Mouse (Mus musculus) intestine, embryonic 16.5 days (tissue): ENCODE measurements around the gene Arhgef3. TPM values are rescaled to one million over a fixed set of nuclear protein-coding genes. Genes with fewer than 3 reads are reported as not detected.

ENCODE experiments used
- ATAC-seq: fragments of 200-750 bp; cut with Nextera tagmentation; 2 replicates; pipeline ENCODE4 v1.8.0; 2017; ENCODE audit warnings: moderate TSS enrichment, moderate library complexity
- H3K27ac ChIP-seq: fragments of 300-500 bp; sonication (generic); 2 replicates; pipeline ENCODE4 v1.5.1; 2014; ENCODE audit warnings: mild to moderate bottlenecking, low read length
- H3K27me3 ChIP-seq: fragments of 300-500 bp; sonication (generic); replicated peaks from 2 replicates; pipeline ENCODE4 v1.6.1; 2014; ENCODE audit warnings: low read length, control low read depth, mixed read lengths; ENCODE audit not compliant: control insufficient read depth, insufficient read depth
- H3K36me3 ChIP-seq: fragments of 300-500 bp; sonication (generic); 2 replicates; pipeline ENCODE4 v1.6.1; 2014; ENCODE audit warnings: low read length, control low read depth; ENCODE audit not compliant: control insufficient read depth, insufficient read depth
- H3K4me1 ChIP-seq: fragments of 300-500 bp; sonication (generic); 2 replicates; pipeline ENCODE4 v1.6.1; 2014; ENCODE audit warnings: low read length, control low read depth, mixed read lengths; ENCODE audit not compliant: control insufficient read depth, insufficient read depth
- H3K4me2 ChIP-seq: fragments of 300-500 bp; sonication (generic); 2 replicates; pipeline ENCODE4 v1.6.1; 2014; ENCODE audit warnings: low read depth, low read length, control low read depth
- H3K4me3 ChIP-seq: fragments of 300-500 bp; sonication (generic); 2 replicates; pipeline ENCODE4 v1.5.1; 2014; ENCODE audit warnings: mild to moderate bottlenecking, low read length
- H3K9ac ChIP-seq: fragments of 300-500 bp; sonication (generic); 2 replicates; pipeline ENCODE4 v1.6.1; 2014; ENCODE audit warnings: low read depth, low read length
- H3K9me3 ChIP-seq: fragments of 300-500 bp; sonication (generic); 2 replicates; pipeline ENCODE4 v1.6.1; 2016; ENCODE audit warnings: low read length, control low read depth; ENCODE audit not compliant: control insufficient read depth
- WGBS: fragments of 180-500 bp; shearing (Covaris S2); extraction: QIAGEN DNeasy Blood & Tissue Kit; methylation state at CpG from one replicate; pipeline ENCODE4 v1.1.7; 2014; 5-methylcytosine and 5-hydroxymethylcytosine counted together
- polyA plus RNA-seq: library from polyadenylated mRNA; unstranded; fragments of >200 nt; fragmentation: Nextera tagmentation; extraction: Ambion mirVana; gene quantifications from 2 replicates; pipeline ENCODE4 v1.2.1, GENCODE M21; 2015

The Arhgef3 gene
- polyA plus RNA-seq, 1 experiment from 2014 or later, result 12.0 TPM

- 80% methylated on average over 8 of the region's 8 CpGs for WGBS
- Histone ChIP-seq H3K4me3 (no peak overlapping the region), H3K27me3 (no peaks in the 10 kb centered on the region), H3K9me3 (no peaks in the 10 kb centered on the region), H3K9ac (no peak overlapping the region), H3K27ac (0 out of 2 replicates have a peak overlapping the region, but pooled peaks have one; percentile 12), H3K4me1 (peaks cover 28% of the 10 kb centered on the region), H3K4me2 (no peak overlapping the region), H3K36me3 (no peaks in the 10 kb centered on the region)
- ATAC-seq, result no peak
Observed at GRCm38 (mm10) chr14:27177800-27178559, 63.3 kb downstream of the Arhgef3 start.

- ATAC-seq, result peak; percentile 54
- WGBS, result 55% methylated on average over 8 of the region's 8 CpGs
- H3K27ac ChIP-seq, result 0 out of 2 replicates have a peak overlapping the region, but pooled peaks have one; percentile 12
Observed at GRCm38 (mm10) chr14:27178560-27178920, 63.8 kb downstream of the Arhgef3 start.

GRCm38 (mm10) chr14:27179771-27180170, 65.1 kb downstream of the Arhgef3 start:
- Histone ChIP-seq H3K36me3 (no peaks in the 10 kb centered on the region), H3K9me3 (no peaks in the 10 kb centered on the region), H3K9ac (no peak overlapping the region), H3K27me3 (no peaks in the 10 kb centered on the region), H3K4me2 (no peak overlapping the region), H3K4me1 (peaks cover 18% of the 10 kb centered on the region), H3K4me3 (no peak overlapping the region), H3K27ac (no peak overlapping the region)
- ATAC-seq, result no peak
- WGBS, result 75% methylated on average over 7 of the region's 7 CpGs

More at GRCm38 (mm10) chr14:27178560-27178920, 63.8 kb downstream of the Arhgef3 start:
- Histone ChIP-seq H3K9me3 (no peaks in the 10 kb centered on the region), H3K27me3 (no peaks in the 10 kb centered on the region), H3K4me1 (peaks cover 28% of the 10 kb centered on the region), H3K36me3 (no peaks in the 10 kb centered on the region), H3K4me3 (no peak overlapping the region), H3K4me2 (no peak overlapping the region), H3K9ac (no peak overlapping the region)

GRCm38 (mm10) chr14:27182059-27182458, 67.4 kb downstream of the Arhgef3 start:
- Histone ChIP-seq H3K4me2 (no peak overlapping the region), H3K27ac (peak overlapping the region; percentile 21; the same call in 1 of the 2 replicates), H3K4me1 (peaks cover 16% of the 10 kb centered on the region), H3K9me3 (no peaks in the 10 kb centered on the region), H3K9ac (no peak overlapping the region), H3K36me3 (no peaks in the 10 kb centered on the region), H3K4me3 (no peak overlapping the region), H3K27me3 (no peaks in the 10 kb centered on the region)
- 0 out of 2 replicates have a peak, but pooled peaks have one; percentile 5 for ATAC-seq
- WGBS, result 34% methylated on average over 11 of the region's 11 CpGs

- Histone ChIP-seq H3K9me3 (no peaks in the 10 kb centered on the region), H3K27me3 (no peaks in the 10 kb centered on the region), H3K4me1 (peaks cover 16% of the 10 kb centered on the region), H3K27ac (peak overlapping the region; percentile 21; the same call in 1 of the 2 replicates), H3K36me3 (no peaks in the 10 kb centered on the region), H3K4me3 (no peak overlapping the region), H3K9ac (no peak overlapping the region), H3K4me2 (no peak overlapping the region)
- no peak; the same call in 1 of the 2 replicates for ATAC-seq
- WGBS, result 57% methylated on average over 11 of the region's 11 CpGs
Observed at GRCm38 (mm10) chr14:27182646-27183438, 68.1 kb downstream of the Arhgef3 start.

GRCm38 (mm10) chr14:27183501-27184230, 69.0 kb downstream of the Arhgef3 start:
- no peaks in the 10 kb centered on the region for H3K27me3 ChIP-seq
- no peak overlapping the region for H3K4me3 ChIP-seq
- no peak for ATAC-seq
- no peak overlapping the region for H3K27ac ChIP-seq
- H3K9ac ChIP-seq, result no peak overlapping the region
- H3K36me3 ChIP-seq, result no peaks in the 10 kb centered on the region
- no peaks in the 10 kb centered on the region for H3K9me3 ChIP-seq
- no peak overlapping the region for H3K4me2 ChIP-seq
- 56% methylated on average over 16 of the region's 16 CpGs for WGBS
- peaks cover 16% of the 10 kb centered on the region for H3K4me1 ChIP-seq

- Histone ChIP-seq H3K27ac (no peak overlapping the region), H3K4me1 (peaks cover 12% of the 10 kb centered on the region), H3K9me3 (no peaks in the 10 kb centered on the region), H3K27me3 (no peaks in the 10 kb centered on the region), H3K4me2 (no peak overlapping the region), H3K36me3 (no peaks in the 10 kb centered on the region), H3K4me3 (no peak overlapping the region), H3K9ac (no peak overlapping the region)
- no peak for ATAC-seq
- 55% methylated on average over 5 of the region's 5 CpGs for WGBS
Observed at GRCm38 (mm10) chr14:27185902-27186301, 71.2 kb downstream of the Arhgef3 start.

- H3K9me3 ChIP-seq, result no peaks in the 10 kb centered on the region
- 69% methylated on average over 4 of the region's 4 CpGs for whole genome bisulfite sequencing
Observed at GRCm38 (mm10) chr14:27186596-27186995, 71.9 kb downstream of the Arhgef3 start.

GRCm38 (mm10) chr14:27187025-27187424, 72.3 kb downstream of the Arhgef3 start:
- H3K36me3 ChIP-seq, result no peaks in the 10 kb centered on the region
- H3K9me3 ChIP-seq, result no peaks in the 10 kb centered on the region
- no peaks in the 10 kb centered on the region for H3K27me3 ChIP-seq
- H3K27ac ChIP-seq, result no peak overlapping the region
- 9% methylated on average over 4 of the region's 4 CpGs for WGBS
- no peak overlapping the region for H3K4me2 ChIP-seq
- no peak overlapping the region for H3K9ac ChIP-seq
- H3K4me3 ChIP-seq, result no peak overlapping the region
- peaks cover 12% of the 10 kb centered on the region for H3K4me1 ChIP-seq
- ATAC-seq, result peak; percentile 69

More at GRCm38 (mm10) chr14:27186596-27186995, 71.9 kb downstream of the Arhgef3 start:
- Histone ChIP-seq H3K36me3 (no peaks in the 10 kb centered on the region), H3K9ac (no peak overlapping the region), H3K27ac (no peak overlapping the region), H3K27me3 (no peaks in the 10 kb centered on the region), H3K4me2 (no peak overlapping the region), H3K4me1 (peaks cover 12% of the 10 kb centered on the region), H3K4me3 (no peak overlapping the region)
- ATAC-seq, result no peak
